Mouse (Mus musculus): ENCODE measurements around the gene Pdap1. TPM values are rescaled to one million over a fixed set of nuclear protein-coding genes. Genes with fewer than 3 reads are reported as not detected.
"Not testable (repeated sequence)": the region's sequence is repeated elsewhere in the genome, so short reads cannot be mapped to it uniquely, and the experiment has no call there.

Gene Pdap1
- polyA plus RNA-seq, 1 experiment from 2014 or later: 154 TPM

- no peak overlapping the region for H3K27ac ChIP-seq
- no peaks in the 10 kb centered on the region for H3K36me3 ChIP-seq (replicated peaks)
- 0 out of 2 replicates have a peak, but pooled peaks cover 3% of the 10 kb centered on the region for H3K9me3 ChIP-seq
- no peak overlapping the region for H3K4me2 ChIP-seq
- peaks cover 11% of the 10 kb centered on the region; the same call in 1 of the 2 replicates for H3K4me1 ChIP-seq
- ATAC-seq (ENCODE audit: low FRiP score): no peak
- H3K9ac ChIP-seq: no peak overlapping the region
- H3K27me3 ChIP-seq: peaks cover 39% of the 10 kb centered on the region
- H3K4me3 ChIP-seq (replicated peaks): no peak overlapping the region
- WGBS: 47% methylated on average over 10 of the region's 10 CpGs
Observed at GRCm38 (mm10) chr5:145116916-145117315, 23.1 kb downstream of the Pdap1 start.

DNA sequence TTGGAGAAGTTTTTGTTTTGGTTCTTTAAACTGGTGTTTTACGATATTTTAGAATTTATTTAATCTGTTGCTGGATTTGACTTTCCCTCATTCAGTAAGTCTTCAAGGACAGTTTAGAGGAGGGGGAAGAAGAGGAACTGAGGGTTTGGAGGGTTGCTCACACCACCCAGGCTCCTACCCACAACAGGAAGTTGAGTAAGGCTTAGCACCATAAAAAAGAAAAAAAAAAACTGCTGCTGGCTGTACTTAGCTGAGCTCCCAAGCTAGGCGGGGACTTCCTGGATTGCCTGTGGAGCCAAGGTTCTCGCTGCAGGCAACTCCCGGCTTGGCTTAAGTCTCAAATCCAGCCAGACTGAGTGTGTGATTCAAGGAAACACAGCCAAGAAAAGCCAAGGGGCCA is 23.7 kb downstream of the Pdap1 start:
- Histone ChIP-seq H3K9ac (no peak overlapping the region), H3K4me2 (no peak overlapping the region), H3K4me1 (peaks cover 11% of the 10 kb centered on the region; the same call in 1 of the 2 replicates), H3K36me3 (replicated peaks) (no peaks in the 10 kb centered on the region), H3K27ac (no peak overlapping the region), H3K27me3 (peaks cover 39% of the 10 kb centered on the region), H3K4me3 (replicated peaks) (no peak overlapping the region), H3K9me3 (0 out of 2 replicates have a peak, but pooled peaks cover 3% of the 10 kb centered on the region)
- WGBS: 70% methylated on average over 4 of the region's 4 CpGs
- no peak for ATAC-seq (ENCODE audit: low FRiP score)

DNA sequence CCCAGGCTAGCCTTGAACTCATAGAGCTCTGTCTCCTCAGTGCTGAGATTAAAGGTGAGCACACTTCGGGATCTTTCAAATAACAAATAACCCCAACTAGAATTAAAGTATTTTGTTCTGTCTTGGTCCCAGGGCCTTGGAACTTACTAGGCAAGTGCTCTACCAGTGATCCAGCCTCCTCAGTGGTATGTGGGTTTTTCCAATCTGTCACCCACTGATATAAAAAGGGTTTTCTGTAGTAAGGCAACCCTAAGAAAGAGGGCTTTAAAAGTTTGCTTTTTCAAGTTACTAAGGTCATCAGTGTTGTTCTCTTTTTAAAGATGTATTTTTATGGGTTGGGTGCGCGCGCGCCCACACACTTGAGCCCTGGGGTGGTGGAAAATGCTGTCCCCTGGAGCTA is 24.3 kb downstream of the Pdap1 start:
- Histone ChIP-seq H3K4me2 (no peak overlapping the region), H3K27me3 (peaks cover 39% of the 10 kb centered on the region), H3K27ac (no peak overlapping the region), H3K4me1 (peaks cover 11% of the 10 kb centered on the region; the same call in 1 of the 2 replicates), H3K4me3 (replicated peaks) (no peak overlapping the region), H3K9ac (no peak overlapping the region), H3K9me3 (0 out of 2 replicates have a peak, but pooled peaks cover 3% of the 10 kb centered on the region), H3K36me3 (replicated peaks) (peaks cover under 1% of the 10 kb centered on the region)
- ATAC-seq (ENCODE audit: low FRiP score): no peak
- WGBS: 94% methylated on average over 5 of the region's 5 CpGs

DNA sequence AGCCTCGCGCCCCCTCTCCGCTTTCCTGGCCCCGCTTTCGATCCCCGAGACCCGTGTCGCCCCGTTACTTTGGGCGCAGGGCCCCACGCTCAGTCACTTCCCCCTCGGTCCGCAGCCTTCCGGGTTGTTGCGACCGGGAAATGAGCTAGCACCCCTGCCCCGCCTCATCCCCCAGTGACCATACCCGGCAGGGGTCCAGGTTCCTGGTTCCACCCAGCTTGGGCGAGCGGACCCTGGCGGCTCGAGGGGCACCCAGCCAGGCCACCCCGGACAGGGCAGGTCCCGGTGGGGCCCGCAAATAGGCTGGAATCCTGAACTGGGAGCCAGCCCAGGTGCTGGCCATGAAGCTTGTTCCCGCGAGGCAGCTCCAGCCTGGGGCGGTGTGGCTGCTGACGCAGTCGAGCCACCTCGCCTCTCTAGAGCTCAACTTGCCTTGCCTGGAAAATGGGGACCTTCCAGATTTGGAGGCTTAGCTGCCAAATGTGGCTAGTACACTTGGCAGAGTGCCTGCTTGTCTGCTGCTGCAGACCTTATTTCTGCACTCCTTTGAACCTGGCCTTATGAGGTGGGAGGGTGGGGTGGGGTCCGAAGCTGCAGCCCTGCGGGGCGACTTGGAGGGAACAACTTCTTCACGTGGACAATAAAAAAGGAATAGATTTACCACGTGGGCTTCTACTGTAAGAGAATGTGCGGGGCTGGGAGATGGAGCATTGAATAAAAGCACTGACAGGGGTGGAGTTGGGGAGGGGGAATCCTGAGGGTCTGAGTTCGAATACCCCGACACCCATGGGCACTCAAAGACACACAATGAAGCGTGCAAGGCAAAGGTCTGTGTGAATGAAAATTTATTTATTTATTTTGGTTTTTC is 25.2 kb downstream of the Pdap1 start:
- peak; percentile 33 for ATAC-seq (ENCODE audit: low FRiP score)
- 17% methylated on average over 40 of the region's 40 CpGs for WGBS
- no peak overlapping the region for H3K27ac ChIP-seq

GRCm38 (mm10) chr5:145114071-145114605 is 25.9 kb downstream of the Pdap1 start, which contains the start of gene Arpc1b:
Gene Arpc1b (plus strand): TSS chr5:145114215.
- peak within 1 kb of the TSS; percentile 53 for H3K4me3 ChIP-seq (replicated peaks)
- H3K9me3 ChIP-seq: no peaks in the 10 kb centered on the region
- ATAC-seq (ENCODE audit: low FRiP score): peak; percentile 62; the same call in 1 of the 2 replicates
- under 1% methylated on average over 38 of the region's 53 CpGs for WGBS
- H3K9ac ChIP-seq: peak within 1 kb of the TSS; percentile 60
- peaks cover 16% of the 10 kb centered on the region for H3K36me3 ChIP-seq (replicated peaks)
- H3K4me2 ChIP-seq: peak within 1 kb of the TSS; percentile 70
- peaks cover 39% of the 10 kb centered on the region for H3K27me3 ChIP-seq
- H3K27ac ChIP-seq: no peak within 1 kb of the TSS
- H3K4me1 ChIP-seq: peaks cover 11% of the 10 kb centered on the region; the same call in 1 of the 2 replicates

More for the DNA sequence above, 25.2 kb downstream of the Pdap1 start:
- Histone ChIP-seq H3K4me1 (peaks cover 11% of the 10 kb centered on the region; the same call in 1 of the 2 replicates), H3K9me3 (0 out of 2 replicates have a peak, but pooled peaks cover 3% of the 10 kb centered on the region), H3K4me3 (replicated peaks) (peak overlapping the region; percentile 53), H3K27me3 (peaks cover 39% of the 10 kb centered on the region), H3K4me2 (peak overlapping the region; percentile 70), H3K36me3 (replicated peaks) (peaks cover 9% of the 10 kb centered on the region), H3K9ac (peak overlapping the region; percentile 60)

DNA sequence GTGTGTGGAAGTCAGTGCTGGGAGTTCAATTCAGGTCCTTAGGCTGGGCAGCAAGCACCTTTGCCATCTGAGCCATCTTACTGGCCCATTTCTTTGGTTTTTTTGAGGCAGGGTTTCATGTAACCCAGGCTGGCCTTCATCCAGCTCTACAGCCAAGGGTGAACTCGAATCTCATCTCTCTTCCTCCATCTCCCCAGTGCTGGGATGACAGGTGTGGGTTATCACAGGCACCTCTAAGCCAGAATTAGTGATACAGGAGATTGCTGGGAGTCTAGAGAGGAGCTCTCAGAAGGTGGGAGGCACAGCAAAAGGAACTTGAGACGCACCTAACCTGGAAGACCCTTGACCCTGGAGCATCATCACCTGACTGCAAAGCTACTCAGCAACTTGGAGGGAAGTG is 26.6 kb downstream of the Pdap1 start:
- Histone ChIP-seq H3K4me2 (peak overlapping the region; percentile 70), H3K36me3 (replicated peaks) (peaks cover 22% of the 10 kb centered on the region), H3K4me3 (replicated peaks) (peak overlapping the region; percentile 53), H3K4me1 (peaks cover 11% of the 10 kb centered on the region; the same call in 1 of the 2 replicates), H3K9me3 (no peaks in the 10 kb centered on the region), H3K9ac (no peak overlapping the region), H3K27ac (no peak overlapping the region), H3K27me3 (peaks cover 39% of the 10 kb centered on the region)
- no peak for ATAC-seq (ENCODE audit: low FRiP score)
- WGBS: 48% methylated on average over 2 of the region's 2 CpGs

GRCm38 (mm10) chr5:145112566-145112965 is 27.5 kb downstream of the Pdap1 start:
- H3K4me2 ChIP-seq: no peak overlapping the region
- H3K27ac ChIP-seq: no peak overlapping the region
- H3K9ac ChIP-seq: no peak overlapping the region
- H3K4me3 ChIP-seq (replicated peaks): no peak overlapping the region
- no peaks in the 10 kb centered on the region for H3K9me3 ChIP-seq
- H3K4me1 ChIP-seq: peaks cover 11% of the 10 kb centered on the region; the same call in 1 of the 2 replicates
- H3K36me3 ChIP-seq (replicated peaks): peaks cover 31% of the 10 kb centered on the region
- H3K27me3 ChIP-seq: peaks cover 39% of the 10 kb centered on the region
- 81% methylated on average over 8 of the region's 8 CpGs for WGBS
- ATAC-seq (ENCODE audit: low FRiP score): no peak

DNA sequence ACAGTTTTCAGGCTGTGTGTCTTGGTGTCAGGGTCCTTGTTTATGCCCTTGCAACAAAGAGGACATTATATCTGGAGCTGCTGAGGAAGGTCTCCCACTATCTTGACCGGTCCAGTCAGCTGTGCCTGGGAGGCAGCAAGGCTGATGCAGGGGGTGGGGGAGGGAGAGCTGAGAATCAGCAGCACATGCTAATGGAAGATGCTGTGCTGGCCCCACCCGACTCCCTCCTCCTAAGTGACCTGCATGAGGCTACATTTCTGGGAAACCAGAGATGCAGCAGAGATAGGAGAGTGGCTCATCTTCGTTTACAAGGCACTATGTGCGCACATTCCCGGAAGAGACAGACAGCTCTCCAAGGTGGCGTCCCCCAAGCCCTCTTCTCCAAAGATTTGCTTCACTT is 29.6 kb downstream of the Pdap1 start:
- no peaks in the 10 kb centered on the region for H3K9me3 ChIP-seq
- H3K9ac ChIP-seq: no peak overlapping the region
- H3K27me3 ChIP-seq: peaks cover 28% of the 10 kb centered on the region
- WGBS: 86% methylated on average over 6 of the region's 6 CpGs
- H3K4me1 ChIP-seq: peaks cover 11% of the 10 kb centered on the region; the same call in 1 of the 2 replicates
- H3K4me3 ChIP-seq (replicated peaks): no peak overlapping the region
- no peak overlapping the region for H3K4me2 ChIP-seq
- peaks cover 52% of the 10 kb centered on the region for H3K36me3 ChIP-seq (replicated peaks)
- no peak overlapping the region for H3K27ac ChIP-seq
- ATAC-seq (ENCODE audit: low FRiP score): no peak

DNA sequence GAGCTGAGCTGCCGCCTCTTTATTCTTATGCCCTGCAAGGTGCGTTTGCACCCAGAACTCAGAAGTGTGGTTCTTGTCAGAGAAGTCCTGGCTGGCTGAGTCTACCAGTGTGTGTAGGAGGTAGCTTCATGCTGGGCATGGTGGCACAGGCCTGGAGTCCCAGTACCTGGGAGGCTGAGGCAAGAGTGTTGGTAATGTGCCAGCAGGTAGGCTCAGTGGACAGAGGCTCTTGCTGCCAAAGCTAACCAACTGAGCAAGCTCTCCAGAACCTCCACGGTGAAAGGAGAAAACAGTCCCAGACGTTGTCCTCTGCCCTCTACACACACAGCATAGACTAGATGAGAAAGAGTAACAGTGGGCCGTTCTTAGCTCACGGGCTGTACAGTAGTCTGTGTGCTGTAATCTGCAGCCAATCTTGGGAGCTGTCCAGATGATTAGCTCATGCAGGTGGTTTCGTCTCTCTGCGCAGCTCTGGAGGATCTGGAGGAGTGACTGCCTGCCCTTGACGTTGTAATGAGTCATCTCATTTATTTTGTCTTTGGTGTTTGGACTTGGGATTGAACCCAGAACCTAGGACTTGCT is 34.3 kb downstream of the Pdap1 start:
- Histone ChIP-seq H3K9ac (no peak overlapping the region), H3K4me1 (no peaks in the 10 kb centered on the region), H3K9me3 (no peaks in the 10 kb centered on the region), H3K4me3 (replicated peaks) (no peak overlapping the region), H3K36me3 (replicated peaks) (peaks cover 99% of the 10 kb centered on the region), H3K27ac (no peak overlapping the region), H3K27me3 (no peaks in the 10 kb centered on the region), H3K4me2 (no peak overlapping the region)
- 94% methylated on average over 9 of the region's 9 CpGs for WGBS
- ATAC-seq (ENCODE audit: low FRiP score): no peak

- no peak overlapping the region for H3K9ac ChIP-seq
- no peak overlapping the region for H3K4me3 ChIP-seq (replicated peaks)
- H3K4me1 ChIP-seq: no peaks in the 10 kb centered on the region
- H3K4me2 ChIP-seq: no peak overlapping the region
- H3K9me3 ChIP-seq: no peaks in the 10 kb centered on the region
- peaks cover 99% of the 10 kb centered on the region for H3K36me3 ChIP-seq (replicated peaks)
- no peak for ATAC-seq (ENCODE audit: low FRiP score)
- H3K27ac ChIP-seq: no peak overlapping the region
- H3K27me3 ChIP-seq: no peaks in the 10 kb centered on the region
- 84% methylated on average over 9 of the region's 9 CpGs for WGBS
Observed at GRCm38 (mm10) chr5:145104328-145104727, 35.7 kb downstream of the Pdap1 start.

DNA sequence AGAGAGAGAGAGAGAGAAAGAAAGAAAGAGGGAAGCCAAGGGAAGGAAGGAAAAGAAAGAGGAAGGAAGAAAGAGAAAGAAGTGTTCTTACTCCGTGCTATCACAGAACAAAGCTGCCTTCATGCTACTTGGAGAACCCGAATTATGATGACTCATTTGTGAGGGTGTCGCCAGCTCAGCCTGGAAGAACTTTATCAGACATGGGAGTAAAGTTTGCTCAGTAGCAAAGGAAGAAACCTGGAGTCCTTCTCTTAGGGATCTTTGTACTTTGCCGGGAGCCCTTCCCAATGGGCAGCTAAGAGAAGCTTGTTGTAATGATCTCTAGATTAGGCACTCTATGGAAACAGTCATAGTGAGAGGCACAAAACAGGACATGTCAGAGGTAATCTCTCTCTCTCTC is 37.3 kb downstream of the Pdap1 start:
- no peak for ATAC-seq (ENCODE audit: low FRiP score)
- no peak overlapping the region for H3K4me2 ChIP-seq
- no peak overlapping the region for H3K27ac ChIP-seq
- no peaks in the 10 kb centered on the region for H3K27me3 ChIP-seq
- H3K4me3 ChIP-seq (replicated peaks): no peak overlapping the region
- no peaks in the 10 kb centered on the region for H3K4me1 ChIP-seq
- no peak overlapping the region for H3K9ac ChIP-seq
- 89% methylated on average over 4 of the region's 4 CpGs for WGBS
- H3K36me3 ChIP-seq (replicated peaks): peaks cover 98% of the 10 kb centered on the region
- H3K9me3 ChIP-seq: no peaks in the 10 kb centered on the region

- not testable (repeated sequence) for H3K27me3 ChIP-seq; H3K9ac ChIP-seq; ATAC-seq (ENCODE audit: low FRiP score); H3K4me1 ChIP-seq; H3K4me3 ChIP-seq (replicated peaks); H3K27ac ChIP-seq; H3K4me2 ChIP-seq; H3K9me3 ChIP-seq
- WGBS: 98% methylated on average over 11 of the region's 11 CpGs
- peaks cover 98% of the 10 kb centered on the region for H3K36me3 ChIP-seq (replicated peaks)
Observed at GRCm38 (mm10) chr5:145101451-145101850, 38.6 kb downstream of the Pdap1 start.
